Mouse (Mus musculus): ENCODE data around the gene Psat1. TPM values are rescaled to one million over a fixed set of nuclear protein-coding genes. Genes with fewer than 3 reads are reported as not detected.

Gene Psat1
- polyA plus RNA-seq, 1 experiment, result 364 TPM

DNA sequence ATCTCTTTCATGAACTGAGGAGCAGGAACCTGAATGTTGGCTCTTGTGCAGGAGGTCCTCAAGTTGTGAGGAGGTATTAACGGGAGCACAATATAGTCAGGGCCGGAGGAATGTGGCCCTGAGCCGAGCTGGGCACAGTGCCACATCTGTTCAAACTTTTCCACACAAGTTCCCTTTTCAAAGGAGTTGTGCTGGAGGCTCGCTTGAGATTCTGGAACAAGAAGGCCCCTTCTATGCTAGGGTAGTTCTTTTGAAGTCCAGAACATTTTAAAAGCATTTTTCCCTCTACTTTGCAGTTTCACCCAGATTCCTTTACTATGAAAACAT is 21.5 kb downstream of the Psat1 start:
- peak overlapping the region; percentile 95 for H3K27ac ChIP-seq (ENCODE audit: insufficient read depth, low read length)
- no peak overlapping the region for H3K4me3 ChIP-seq (ENCODE audit: insufficient read depth, low read length)
- H3K4me1 ChIP-seq (ENCODE audit: control insufficient read depth, insufficient read depth, low read length), result peaks cover 2% of the 10 kb centered on the region; the same call in 1 of the 2 replicates
- TF ChIP-seq POLR2A (IDR thresholded peaks at IDR 0.05; ENCODE audit: low read depth, low read length) (peak; percentile 61), CTCF (IDR thresholded peaks at IDR 0.05; ENCODE audit: borderline replicate concordance, insufficient read depth, low read length) (no peak)

DNA sequence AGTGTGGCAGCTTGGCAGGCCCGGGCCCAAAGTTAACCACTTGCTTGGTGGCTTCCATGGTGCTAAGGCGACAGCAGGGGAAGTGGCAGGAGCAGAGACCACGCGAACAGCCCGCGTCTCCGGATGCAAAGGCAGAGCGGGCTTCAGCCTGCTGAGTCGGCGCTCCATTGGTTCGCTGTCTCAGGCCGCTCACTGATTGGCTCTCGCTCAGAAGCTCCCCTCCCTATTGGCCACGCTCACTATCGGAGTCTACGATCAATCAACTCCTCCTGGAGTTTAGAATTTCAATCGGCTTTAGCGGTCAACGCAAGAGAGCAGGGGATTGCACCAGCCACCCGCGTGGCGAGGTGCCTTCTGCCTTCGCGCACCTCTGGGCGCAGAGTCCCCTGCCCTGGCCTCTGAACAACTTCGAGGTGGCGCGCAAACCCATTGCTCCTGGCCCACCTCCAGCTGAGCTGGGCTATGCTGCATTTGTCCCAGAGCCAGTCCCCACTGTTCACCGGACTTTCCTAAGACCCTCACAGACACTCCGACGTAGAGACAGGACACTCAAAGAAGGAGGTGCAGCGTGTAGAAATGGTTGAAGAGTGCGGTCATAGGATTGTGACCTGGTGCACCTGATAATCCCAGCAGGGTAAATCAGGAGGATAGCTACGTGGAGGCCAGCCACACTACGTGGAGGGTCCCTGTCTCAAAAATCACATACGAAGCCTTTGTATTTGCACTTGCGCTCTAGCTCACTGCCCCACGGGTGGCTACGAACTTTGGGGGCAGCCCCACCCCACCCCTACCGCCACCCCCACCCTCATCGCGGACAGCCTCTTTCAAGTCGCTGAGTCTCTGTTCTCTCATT is 22.0 kb downstream of the Psat1 start:
- Histone ChIP-seq H3K4me1 (ENCODE audit: control insufficient read depth, insufficient read depth, low read length) (peaks cover 2% of the 10 kb centered on the region; the same call in 1 of the 2 replicates), H3K27ac (ENCODE audit: insufficient read depth, low read length) (peak overlapping the region; percentile 95), H3K4me3 (ENCODE audit: insufficient read depth, low read length) (peak overlapping the region; percentile 78)
- TF ChIP-seq CTCF (IDR thresholded peaks at IDR 0.05; ENCODE audit: borderline replicate concordance, insufficient read depth, low read length) (no peak), POLR2A (IDR thresholded peaks at IDR 0.05; ENCODE audit: low read depth, low read length) (peak; percentile 90)

DNA sequence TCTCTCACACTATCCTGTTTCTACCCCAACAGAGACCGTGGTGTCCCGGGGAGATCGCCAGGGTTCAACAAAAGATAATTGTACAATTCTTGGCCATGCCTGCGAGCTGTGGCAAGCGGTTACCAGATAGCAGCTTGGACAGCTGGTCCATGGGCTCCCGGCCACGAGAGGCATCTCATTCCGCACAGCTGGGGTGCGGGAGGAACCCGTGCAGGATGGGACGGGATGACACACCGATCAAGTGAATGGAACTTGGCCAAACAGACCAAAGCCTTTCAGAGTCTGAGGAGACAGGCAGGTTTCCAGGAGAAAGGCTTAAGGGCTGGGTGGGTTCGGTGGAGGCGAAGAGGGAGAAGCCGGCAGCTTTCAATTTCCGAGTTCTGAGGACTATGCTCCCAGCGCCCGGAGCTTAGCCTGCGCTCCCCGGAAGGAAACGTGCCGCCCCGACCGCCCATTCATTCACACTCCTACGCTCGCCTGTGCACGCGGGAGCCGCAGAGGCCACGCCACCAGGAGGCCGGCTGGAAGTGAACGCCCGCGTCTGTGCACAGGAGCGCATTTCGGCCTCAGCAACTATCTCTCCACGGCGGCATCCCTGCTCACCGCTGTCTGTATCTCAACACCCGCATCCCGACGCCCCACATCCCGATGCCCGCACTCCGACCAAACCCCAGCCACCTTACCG is 22.8 kb downstream of the Psat1 start:
- Histone ChIP-seq H3K27ac (ENCODE audit: insufficient read depth, low read length) (peak overlapping the region; percentile 83), H3K4me1 (ENCODE audit: control insufficient read depth, insufficient read depth, low read length) (peaks cover 2% of the 10 kb centered on the region; the same call in 1 of the 2 replicates), H3K4me3 (ENCODE audit: insufficient read depth, low read length) (peak overlapping the region; percentile 78)
- TF ChIP-seq POLR2A (IDR thresholded peaks at IDR 0.05; ENCODE audit: low read depth, low read length) (no peak), CTCF (IDR thresholded peaks at IDR 0.05; ENCODE audit: borderline replicate concordance, insufficient read depth, low read length) (no peak)

DNA sequence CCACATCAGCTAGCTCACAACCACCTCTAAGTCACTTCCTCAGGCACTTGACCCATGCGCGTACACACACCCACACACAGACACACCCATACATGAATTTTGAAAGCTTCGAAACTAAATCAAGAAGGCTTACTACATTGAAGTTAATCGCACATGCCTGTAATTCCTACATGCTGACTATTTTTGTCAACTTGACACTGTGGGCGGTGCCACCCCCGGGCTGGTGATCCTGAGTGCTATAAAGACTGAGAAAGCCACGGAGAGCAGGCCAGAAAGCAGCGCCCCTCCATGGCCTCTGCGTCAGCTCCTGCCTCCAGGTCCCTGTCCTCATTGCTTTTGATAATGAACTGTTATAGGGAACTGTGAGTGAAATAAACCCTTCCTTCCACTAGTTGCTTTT is 23.7 kb downstream of the Psat1 start:
- Histone ChIP-seq H3K27ac (ENCODE audit: insufficient read depth, low read length) (peak overlapping the region; percentile 83), H3K4me3 (ENCODE audit: insufficient read depth, low read length) (peak overlapping the region; percentile 78), H3K4me1 (ENCODE audit: control insufficient read depth, insufficient read depth, low read length) (peaks cover 2% of the 10 kb centered on the region; the same call in 1 of the 2 replicates)
- TF ChIP-seq POLR2A (IDR thresholded peaks at IDR 0.05; ENCODE audit: low read depth, low read length) (peak; percentile 93), CTCF (IDR thresholded peaks at IDR 0.05; ENCODE audit: borderline replicate concordance, insufficient read depth, low read length) (no peak)

DNA sequence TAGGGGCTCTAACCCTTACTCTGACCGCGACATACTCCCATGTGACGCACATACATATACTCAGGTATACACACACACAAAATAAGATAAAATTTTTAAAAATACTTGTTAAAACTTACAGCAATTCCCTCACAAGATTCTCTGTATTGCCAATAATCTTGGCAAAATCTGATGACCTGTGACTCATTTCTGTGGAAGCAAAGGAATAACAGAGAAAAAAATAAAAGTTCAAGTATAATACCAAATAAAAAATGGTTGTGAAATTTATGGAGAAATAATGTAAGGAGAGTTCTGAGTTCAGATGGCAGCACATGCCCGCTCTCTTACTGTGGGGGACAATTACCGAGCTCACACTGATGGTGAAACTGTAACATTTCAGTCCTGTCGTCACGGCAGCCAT is 27.8 kb downstream of the Psat1 start:
- no peak for TF ChIP-seq CTCF (IDR thresholded peaks at IDR 0.05; ENCODE audit: borderline replicate concordance, insufficient read depth, low read length)
- no peak for TF ChIP-seq POLR2A (IDR thresholded peaks at IDR 0.05; ENCODE audit: low read depth, low read length)

DNA sequence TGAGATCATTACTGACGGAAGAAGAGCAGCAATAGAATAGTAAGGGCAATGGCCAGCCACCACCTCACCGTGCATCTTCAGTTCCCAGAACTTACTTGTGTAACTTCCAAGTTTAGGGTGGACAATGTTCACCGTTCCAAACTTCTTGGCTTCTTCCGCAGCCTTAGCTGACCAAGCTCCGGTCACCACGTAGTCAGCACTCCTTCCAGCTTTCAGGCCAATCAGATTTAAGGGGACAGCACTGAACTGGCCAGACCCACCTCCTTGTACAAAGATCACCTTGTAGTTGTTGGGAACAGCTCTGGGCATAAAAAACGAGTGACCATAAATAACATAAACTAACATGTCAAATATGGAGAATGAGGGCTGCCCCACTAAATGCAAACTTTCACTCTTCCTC is 29.0 kb downstream of the Psat1 start:
- Histone ChIP-seq H3K4me3 (ENCODE audit: insufficient read depth, low read length) (no peak overlapping the region), H3K4me1 (ENCODE audit: control insufficient read depth, insufficient read depth, low read length) (no peaks in the 10 kb centered on the region), H3K27ac (ENCODE audit: insufficient read depth, low read length) (no peak overlapping the region)
- no peak for TF ChIP-seq CTCF (IDR thresholded peaks at IDR 0.05; ENCODE audit: borderline replicate concordance, insufficient read depth, low read length)
- no peak for TF ChIP-seq POLR2A (IDR thresholded peaks at IDR 0.05; ENCODE audit: low read depth, low read length)

More for the DNA sequence above, 27.8 kb downstream of the Psat1 start:
- no peak overlapping the region for H3K27ac ChIP-seq (ENCODE audit: insufficient read depth, low read length)
- H3K4me3 ChIP-seq (ENCODE audit: insufficient read depth, low read length), result no peak overlapping the region
- no peaks in the 10 kb centered on the region for H3K4me1 ChIP-seq (ENCODE audit: control insufficient read depth, insufficient read depth, low read length)

DNA sequence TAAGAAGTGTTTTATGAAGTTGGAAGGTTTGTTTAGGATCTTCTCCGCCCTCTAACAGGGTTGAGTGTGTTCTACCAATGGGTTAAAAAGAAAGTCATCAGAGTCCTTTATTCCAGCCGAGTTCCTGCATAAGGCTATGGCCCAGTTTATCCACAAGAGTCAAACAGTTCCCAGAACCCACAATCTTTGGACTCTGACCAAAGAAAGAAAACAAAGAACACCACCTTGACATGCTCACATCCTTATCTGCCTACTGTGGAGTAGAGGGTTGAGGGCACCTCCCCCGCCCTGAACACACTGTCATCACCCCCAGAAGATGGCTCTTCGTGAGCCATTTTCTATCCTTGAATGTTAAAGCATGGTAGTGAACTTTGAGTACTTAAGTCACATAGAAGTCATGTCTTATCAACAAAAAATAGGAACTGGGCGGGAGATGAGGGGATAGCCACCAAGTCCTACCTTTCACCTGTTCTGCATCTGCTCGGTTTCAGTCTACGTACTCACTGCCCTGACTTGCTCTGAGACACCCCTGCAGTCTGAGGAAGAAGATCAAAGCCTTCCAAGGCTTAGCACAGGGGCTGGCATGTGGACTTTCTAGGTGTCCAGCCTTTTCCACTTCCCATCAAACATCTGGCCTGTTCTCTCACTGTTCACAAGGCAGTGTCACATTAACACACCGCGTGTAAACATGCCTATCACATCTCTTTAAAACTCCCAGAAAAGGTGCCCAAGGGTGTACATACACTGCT is 33.7 kb downstream of the Psat1 start:
- H3K4me1 ChIP-seq (ENCODE audit: control insufficient read depth, insufficient read depth, low read length), result no peaks in the 10 kb centered on the region
- no peak overlapping the region for H3K27ac ChIP-seq (ENCODE audit: insufficient read depth, low read length)
- TF ChIP-seq CTCF (IDR thresholded peaks at IDR 0.05; ENCODE audit: borderline replicate concordance, insufficient read depth, low read length) (no peak), POLR2A (IDR thresholded peaks at IDR 0.05; ENCODE audit: low read depth, low read length) (no peak)
- H3K4me3 ChIP-seq (ENCODE audit: insufficient read depth, low read length), result no peak overlapping the region

DNA sequence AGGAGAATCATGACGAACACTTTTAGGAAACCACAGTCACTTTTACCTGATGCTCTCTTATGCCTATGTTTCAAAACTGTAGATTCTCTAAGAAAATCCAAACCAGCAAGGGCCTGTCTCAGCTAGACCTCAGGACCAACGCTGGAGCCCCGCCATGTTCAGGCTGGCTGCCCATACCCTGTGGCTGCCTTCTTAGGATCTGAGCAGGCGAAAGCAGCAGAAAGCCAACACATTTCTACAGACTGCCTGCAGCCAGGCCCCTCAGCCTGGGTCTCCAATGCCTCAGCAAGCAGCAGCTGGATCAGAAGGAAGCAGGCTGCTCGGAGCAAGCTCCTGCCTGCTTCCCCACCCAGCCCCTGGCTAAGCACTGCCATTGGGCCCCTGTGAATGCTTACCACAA is 35.7 kb downstream of the Psat1 start:
- Histone ChIP-seq H3K27ac (ENCODE audit: insufficient read depth, low read length) (no peak overlapping the region), H3K4me1 (ENCODE audit: control insufficient read depth, insufficient read depth, low read length) (no peaks in the 10 kb centered on the region), H3K4me3 (ENCODE audit: insufficient read depth, low read length) (no peak overlapping the region)
- TF ChIP-seq CTCF (IDR thresholded peaks at IDR 0.05; ENCODE audit: borderline replicate concordance, insufficient read depth, low read length), result no peak
- no peak for TF ChIP-seq POLR2A (IDR thresholded peaks at IDR 0.05; ENCODE audit: low read depth, low read length)

DNA sequence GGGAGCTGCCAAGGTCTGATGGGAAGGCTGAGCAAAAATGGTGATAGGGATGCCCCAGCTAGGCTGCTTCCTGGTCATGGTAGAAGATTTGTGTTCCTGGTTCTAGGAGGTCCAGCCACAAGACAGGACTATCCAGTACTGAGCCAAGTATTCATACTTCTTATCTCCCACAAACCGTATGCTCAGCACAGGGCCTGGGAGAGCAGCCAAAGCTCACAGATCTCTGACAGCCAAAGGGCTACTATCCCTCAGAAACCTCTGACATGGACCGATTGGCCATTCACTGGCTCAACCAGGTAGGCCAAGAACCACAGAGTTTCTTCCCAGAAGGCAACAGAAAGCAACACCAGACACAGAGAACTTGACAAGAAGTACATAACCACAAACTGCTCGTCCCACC is 36.1 kb downstream of the Psat1 start:
- no peak overlapping the region for H3K27ac ChIP-seq (ENCODE audit: insufficient read depth, low read length)
- no peak for TF ChIP-seq CTCF (IDR thresholded peaks at IDR 0.05; ENCODE audit: borderline replicate concordance, insufficient read depth, low read length)
- TF ChIP-seq POLR2A (IDR thresholded peaks at IDR 0.05; ENCODE audit: low read depth, low read length), result no peak
- H3K4me1 ChIP-seq (ENCODE audit: control insufficient read depth, insufficient read depth, low read length), result no peaks in the 10 kb centered on the region
- H3K4me3 ChIP-seq (ENCODE audit: insufficient read depth, low read length), result no peak overlapping the region
